Mouse (Mus musculus) forebrain, embryonic 14.5 days (tissue): Measurements from ENCODE around the gene Fgd1. TPM values are rescaled to one million over a fixed set of nuclear protein-coding genes. Genes with fewer than 3 reads are reported as not detected.

ENCODE experiments used
- ATAC-seq: fragments of 200-750 bp; cut with Nextera tagmentation; 2 replicates; pipeline ENCODE4 v1.8.0; 2017; ENCODE audit warnings: mild to moderate bottlenecking, moderate library complexity
- DNase-seq: peaks from one replicate; pipeline ENCODE4 v3.0.0-alpha.2; 2015; ENCODE audit warnings: low spot score
- H3K27ac ChIP-seq: fragments of 300-500 bp; sonication (generic); 2 replicates; pipeline ENCODE4 v1.5.1; 2014; ENCODE audit warnings: low read depth, mild to moderate bottlenecking, control low read depth, low read length, moderate library complexity
- H3K27me3 ChIP-seq: fragments of 300-500 bp; sonication (generic); replicated peaks from 2 replicates; pipeline ENCODE4 v1.6.1; 2014; ENCODE audit warnings: low read length, control low read depth, mixed read lengths; ENCODE audit not compliant: control insufficient read depth, insufficient read depth
- H3K36me3 ChIP-seq: fragments of 300-500 bp; sonication (generic); 2 replicates; pipeline ENCODE4 v1.6.1; 2014; ENCODE audit warnings: low read length, control low read depth; ENCODE audit not compliant: control insufficient read depth, insufficient read depth
- H3K4me1 ChIP-seq: fragments of 300-500 bp; sonication (generic); 2 replicates; pipeline ENCODE4 v1.6.1; 2014; ENCODE audit warnings: antibody characterized with exemption, low read length, control low read depth; ENCODE audit not compliant: control insufficient read depth, insufficient read depth
- H3K4me2 ChIP-seq: fragments of 300-500 bp; sonication (generic); 2 replicates; pipeline ENCODE4 v1.6.1; 2014; ENCODE audit warnings: mild to moderate bottlenecking, control low read depth, low read length
- H3K4me3 ChIP-seq: fragments of 300-500 bp; sonication (generic); 2 replicates; pipeline ENCODE4 v1.5.1; 2014; ENCODE audit warnings: low read depth, low read length, control low read depth
- H3K9ac ChIP-seq: fragments of 300-500 bp; sonication (generic); 2 replicates; pipeline ENCODE4 v1.6.1; 2014; ENCODE audit warnings: mild to moderate bottlenecking, low read length, control low read depth, moderate library complexity
- H3K9me3 ChIP-seq: fragments of 300-500 bp; sonication (generic); replicated peaks from 2 replicates; pipeline ENCODE4 v1.6.1; 2016; ENCODE audit warnings: low read length, control low read depth, mixed read lengths; ENCODE audit not compliant: control insufficient read depth
- WGBS: fragments of 180-500 bp; shearing (Covaris S2); extraction: QIAGEN DNeasy Blood & Tissue Kit; methylation state at CpG from one replicate; pipeline ENCODE4 v1.1.7; 2014; 5-methylcytosine and 5-hydroxymethylcytosine counted together
- polyA plus RNA-seq: library from polyadenylated mRNA; unstranded; fragments of >200 nt; fragmentation: Nextera tagmentation; extraction: Ambion mirVana; gene quantifications from 2 replicates; pipeline ENCODE4 v1.2.1, GENCODE M21; 2014

Gene Fgd1
- 9.4 and 9.6 TPM in 2 replicates for polyA plus RNA-seq

DNA sequence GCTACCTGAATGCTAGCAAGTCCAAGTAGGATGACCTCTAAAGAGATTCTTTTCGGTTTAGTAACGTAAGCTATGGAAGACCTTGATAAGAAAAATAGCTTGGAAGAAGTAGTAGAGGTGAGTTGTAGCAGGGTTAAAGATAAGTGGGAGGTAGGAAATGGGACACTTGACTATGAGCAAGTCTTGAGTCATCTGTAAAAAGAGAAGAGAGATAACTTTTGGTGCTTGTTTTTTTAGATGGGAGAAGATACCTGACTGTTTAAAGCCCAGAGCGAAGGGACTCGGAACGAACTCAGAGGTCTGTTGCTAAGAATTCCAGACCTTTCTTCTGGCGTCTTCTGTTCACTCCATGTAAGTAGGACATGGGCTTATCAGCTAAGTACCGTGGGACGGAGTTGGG, at the start of gene Fgd1:
Gene Fgd1, plus strand, starts transcription at position 301 of the 400 bp plus-strand sequence.
- Histone ChIP-seq H3K36me3 (no peaks in the 10 kb centered on the region), H3K9ac (peak within 1 kb of the TSS; percentile 80), H3K27me3 (no peaks in the 10 kb centered on the region), H3K9me3 (no peaks in the 10 kb centered on the region), H3K4me3 (peak within 1 kb of the TSS; percentile 64), H3K4me2 (peak within 1 kb of the TSS; percentile 63), H3K27ac (peak within 1 kb of the TSS; percentile 87), H3K4me1 (peaks cover 8% of the 10 kb centered on the region)
- WGBS: 93% methylated on average over 8 of the region's 8 CpGs
- no peak for DNase-seq
- ATAC-seq: no peak

DNA sequence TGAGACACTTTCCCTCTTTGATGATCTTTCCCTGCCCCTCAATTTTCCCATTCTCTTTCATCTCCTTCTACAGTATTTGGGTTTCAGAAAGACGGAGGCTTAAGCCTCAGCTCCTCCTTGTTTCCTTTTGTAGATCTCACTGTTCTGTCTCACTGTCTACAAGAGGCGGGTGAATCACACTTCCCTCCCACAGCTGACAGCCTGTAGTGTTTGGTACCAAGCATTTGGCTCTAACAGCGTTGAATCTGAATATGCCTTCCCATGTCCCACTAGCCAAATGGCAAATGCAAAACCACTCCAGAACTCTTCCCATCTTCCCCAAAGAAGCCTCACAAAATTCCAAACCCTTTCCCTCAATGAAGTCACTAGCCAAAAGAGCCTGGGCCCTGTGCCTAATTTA, 49.2 kb upstream of the Fgd1 start:
- H3K36me3 ChIP-seq: peaks cover 71% of the 10 kb centered on the region
- WGBS: 83% methylated on average over 3 of the region's 3 CpGs
- no peaks in the 10 kb centered on the region for H3K9me3 ChIP-seq
- no peak for ATAC-seq
- H3K27me3 ChIP-seq: no peaks in the 10 kb centered on the region
- DNase-seq: no peak
- no peak overlapping the region for H3K9ac ChIP-seq
- no peak overlapping the region for H3K4me2 ChIP-seq
- no peak overlapping the region for H3K27ac ChIP-seq
- H3K4me1 ChIP-seq: no peaks in the 10 kb centered on the region
- H3K4me3 ChIP-seq: no peak overlapping the region

DNA sequence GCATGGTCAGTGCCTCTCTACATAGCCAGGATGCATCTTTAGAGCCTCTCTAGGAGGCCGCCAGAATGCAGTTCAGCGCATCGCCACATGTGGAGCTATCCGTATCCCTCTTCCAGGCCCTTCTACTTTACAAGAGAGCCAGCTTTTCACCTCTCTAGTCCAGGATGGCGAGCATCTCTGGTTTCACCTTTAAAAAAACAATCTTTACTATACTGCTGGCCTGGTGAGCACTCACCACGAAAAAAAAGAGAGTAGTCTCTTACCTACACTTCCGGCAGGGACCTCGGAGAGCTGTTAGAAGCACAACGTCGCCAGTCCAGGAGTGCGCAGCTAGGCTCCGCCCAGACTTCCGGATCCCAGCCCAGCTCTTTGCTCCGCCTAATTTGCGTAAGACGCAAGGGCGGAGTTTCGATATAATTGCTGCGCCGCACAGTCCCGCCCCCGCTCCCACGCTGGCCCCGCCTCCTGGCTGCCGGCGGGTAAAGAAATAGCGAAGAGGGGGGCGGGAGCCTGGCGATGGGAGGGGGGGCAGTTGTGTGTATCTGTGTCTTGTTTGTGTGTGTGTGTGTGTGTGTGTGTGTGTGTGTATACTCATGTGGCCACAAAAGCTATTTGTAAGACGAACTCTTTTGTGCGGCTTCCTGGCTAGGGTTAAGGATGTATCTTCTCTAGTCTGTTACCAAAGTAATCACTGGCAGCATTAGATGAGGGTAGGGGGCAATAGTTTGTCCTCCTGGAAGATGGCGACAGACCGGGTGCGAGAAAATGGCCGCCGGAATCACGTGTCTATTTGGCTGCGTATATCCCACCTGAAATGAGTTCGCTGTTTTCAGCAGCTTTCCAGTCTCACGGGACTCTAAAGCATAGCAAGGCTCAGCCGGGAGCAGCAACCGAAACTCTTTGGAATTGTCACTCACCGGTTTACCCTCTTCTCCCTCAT, 28.7 kb upstream of the Fgd1 start, which contains the start of gene Gnl3l:
Gene Gnl3l, minus strand, starts transcription at position 385 of the 940 bp plus-strand sequence.
- Histone ChIP-seq H3K27ac (peak within 1 kb of the TSS; percentile 72), H3K27me3 (no peaks in the 10 kb centered on the region), H3K4me3 (peak within 1 kb of the TSS; percentile 41), H3K4me2 (peak within 1 kb of the TSS; percentile 54), H3K4me1 (no peaks in the 10 kb centered on the region), H3K9me3 (no peaks in the 10 kb centered on the region), H3K36me3 (peaks cover 3% of the 10 kb centered on the region; the same call in 1 of the 2 replicates), H3K9ac (peak within 1 kb of the TSS; percentile 55)
- DNase-seq: peak; percentile 96
- 33% methylated on average over 43 of the region's 43 CpGs for WGBS
- ATAC-seq: peak; percentile 97

GRCm38 (mm10) chrX:151017897-151018296, 28.1 kb upstream of the Fgd1 start:
- peak overlapping the region; percentile 54 for H3K4me2 ChIP-seq
- H3K36me3 ChIP-seq: 0 out of 2 replicates have a peak, but pooled peaks cover 3% of the 10 kb centered on the region
- peak; percentile 27 for DNase-seq
- H3K27ac ChIP-seq: peak overlapping the region; percentile 72
- H3K27me3 ChIP-seq: no peaks in the 10 kb centered on the region
- no peaks in the 10 kb centered on the region for H3K4me1 ChIP-seq
- ATAC-seq: no peak
- WGBS: 19% methylated on average over 3 of the region's 3 CpGs
- peak overlapping the region; percentile 55 for H3K9ac ChIP-seq
- peak overlapping the region; percentile 41 for H3K4me3 ChIP-seq
- H3K9me3 ChIP-seq: no peaks in the 10 kb centered on the region

DNA sequence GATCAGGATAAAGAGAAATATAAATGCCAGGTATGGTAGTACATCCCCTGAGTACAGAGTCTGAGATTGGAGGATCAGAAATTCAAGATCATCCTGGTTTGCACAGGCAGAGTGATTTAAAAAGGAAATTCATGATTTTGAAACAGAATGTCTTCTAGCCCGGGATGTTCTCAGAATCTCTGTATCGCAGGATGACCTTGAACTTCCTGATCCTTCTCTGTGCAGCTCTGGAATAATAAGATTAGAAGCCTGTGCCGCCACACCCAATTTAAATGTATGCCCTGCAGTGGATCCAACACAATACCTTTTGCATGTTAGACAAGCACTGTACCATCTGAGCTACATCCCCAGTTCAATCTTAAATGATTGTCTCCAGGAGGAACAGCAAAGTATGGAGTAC, 27.2 kb upstream of the Fgd1 start:
- peak overlapping the region; percentile 54 for H3K4me2 ChIP-seq
- no peaks in the 10 kb centered on the region for H3K4me1 ChIP-seq
- ATAC-seq (no peak), DNase-seq (no peak)
- no peaks in the 10 kb centered on the region for H3K36me3 ChIP-seq
- no peaks in the 10 kb centered on the region for H3K9me3 ChIP-seq
- H3K4me3 ChIP-seq: no peak overlapping the region
- H3K9ac ChIP-seq: no peak overlapping the region
- no peak overlapping the region for H3K27ac ChIP-seq
- 85% methylated on average over 3 of the region's 3 CpGs for WGBS
- H3K27me3 ChIP-seq: no peaks in the 10 kb centered on the region

DNA sequence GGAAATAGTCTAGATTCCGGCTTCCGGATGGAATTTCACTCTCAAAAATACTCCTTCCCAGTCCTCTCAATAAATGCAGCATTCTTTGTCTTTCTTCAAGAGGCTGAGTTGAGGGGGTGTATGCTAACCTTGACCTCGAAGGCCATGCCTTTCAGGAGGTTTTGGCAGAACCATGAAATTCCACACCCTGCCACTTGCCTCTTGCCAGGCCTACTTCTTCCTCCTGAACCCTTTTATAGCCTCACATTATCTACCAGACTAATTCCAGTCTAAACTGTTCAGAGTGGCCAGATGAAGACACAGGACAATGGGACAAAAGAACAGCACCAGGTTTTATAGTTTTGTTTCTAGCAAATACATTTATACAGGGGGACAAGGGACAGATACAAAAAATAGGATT, 14.6 kb upstream of the Fgd1 start:
- H3K4me2 ChIP-seq: no peak overlapping the region
- WGBS: 81% methylated on average over 3 of the region's 3 CpGs

DNA sequence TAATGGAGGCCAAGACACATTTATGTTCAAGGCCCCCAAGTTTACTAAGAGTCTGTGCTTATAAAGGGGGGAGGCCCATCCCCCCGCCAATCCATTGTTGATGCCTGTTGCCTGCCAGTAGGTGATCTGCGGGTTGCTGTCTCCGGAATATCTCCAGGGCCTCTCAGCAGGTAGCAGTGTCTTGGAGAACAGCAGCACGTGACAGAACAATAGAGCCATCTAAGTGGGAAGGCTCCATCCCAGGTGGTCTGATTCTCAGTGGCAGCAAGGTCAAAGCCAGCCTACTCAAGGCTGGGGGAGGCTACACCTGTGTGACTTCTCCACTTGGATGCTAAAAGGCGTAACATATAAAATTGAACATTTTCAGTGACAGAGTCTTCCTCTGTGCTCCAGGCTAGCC, 4.7 kb upstream of the Fgd1 start:
- H3K27me3 ChIP-seq: no peaks in the 10 kb centered on the region
- no peak for ATAC-seq
- H3K9me3 ChIP-seq: no peaks in the 10 kb centered on the region
- no peak for DNase-seq
- no peak overlapping the region for H3K9ac ChIP-seq
- H3K4me2 ChIP-seq: no peak overlapping the region
- no peak overlapping the region for H3K27ac ChIP-seq
- H3K4me1 ChIP-seq: no peaks in the 10 kb centered on the region
- WGBS: 47% methylated on average over 5 of the region's 5 CpGs
- H3K4me3 ChIP-seq: no peak overlapping the region
- no peaks in the 10 kb centered on the region for H3K36me3 ChIP-seq

More for the DNA sequence above, 14.6 kb upstream of the Fgd1 start:
- Histone ChIP-seq H3K27ac (no peak overlapping the region), H3K4me1 (no peaks in the 10 kb centered on the region), H3K27me3 (no peaks in the 10 kb centered on the region), H3K4me3 (no peak overlapping the region), H3K9ac (no peak overlapping the region), H3K9me3 (no peaks in the 10 kb centered on the region), H3K36me3 (no peaks in the 10 kb centered on the region)
- ATAC-seq (no peak), DNase-seq (no peak)

- H3K9ac ChIP-seq: no peak overlapping the region
- 41% methylated on average over 11 of the region's 11 CpGs for WGBS
- no peak for DNase-seq
These were observed 371 bp downstream of the Fgd1 start for GRCm38 (mm10) chrX:151046321-151046720.

More at GRCm38 (mm10) chrX:151046321-151046720, 371 bp downstream of the Fgd1 start:
- peak overlapping the region; percentile 64 for H3K4me3 ChIP-seq
- peak overlapping the region; percentile 87 for H3K27ac ChIP-seq
- no peaks in the 10 kb centered on the region for H3K9me3 ChIP-seq
- no peak for ATAC-seq
- H3K27me3 ChIP-seq: no peaks in the 10 kb centered on the region
- peak overlapping the region; percentile 63 for H3K4me2 ChIP-seq
- H3K36me3 ChIP-seq: no peaks in the 10 kb centered on the region
- peaks cover 8% of the 10 kb centered on the region for H3K4me1 ChIP-seq
